Mouse (Mus musculus) left cerebral cortex, adult 8-10 months (tissue): Measurements from ENCODE around the gene Tomm20. TPM values are rescaled to one million over a fixed set of nuclear protein-coding genes. Genes with fewer than 3 reads are reported as not detected.
"Not testable (repeated sequence)": the region's sequence is repeated elsewhere in the genome, so short reads cannot be mapped to it uniquely, and the experiment has no call there.

ENCODE experiments used
- DNase-seq, 2 experiments: peaks; one replicate each; pipeline ENCODE4 v3.0.0; 2022; ENCODE audit warnings: low spot score in 2 of 2
- total RNA-seq, 4 experiments: library from RNA; stranded (reverse); gene quantifications; 2 replicates each; pipeline ENCODE4 v1.2.4; 2022

Gene Tomm20
- total RNA-seq, 4 experiments from 2014 or later, result 212 to 221 (median 217) TPM

- DNase-seq, result no peak
Measured at GRCm38 (mm10) chr8:126919703-126920102, 25.9 kb downstream of the Tomm20 start.

- no peak for DNase-seq
Measured at GRCm38 (mm10) chr8:126919255-126919654, 26.4 kb downstream of the Tomm20 start.

GRCm38 (mm10) chr8:126918356-126918755 is 27.3 kb downstream of the Tomm20 start:
- DNase-seq, result no peak

GRCm38 (mm10) chr8:126917179-126917905 is 28.3 kb downstream of the Tomm20 start:
- DNase-seq, result no peak

GRCm38 (mm10) chr8:126916611-126917010 is 29.0 kb downstream of the Tomm20 start:
- DNase-seq, result no peak

GRCm38 (mm10) chr8:126914609-126915375 is 30.9 kb downstream of the Tomm20 start:
- DNase-seq, result no peak

GRCm38 (mm10) chr8:126914107-126914490 is 31.5 kb downstream of the Tomm20 start:
- DNase-seq, result not testable (repeated sequence)

- no peak for DNase-seq
Measured at GRCm38 (mm10) chr8:126913241-126914106, 32.2 kb downstream of the Tomm20 start.

GRCm38 (mm10) chr8:126909371-126909802 is 36.3 kb downstream of the Tomm20 start:
- DNase-seq, result no peak

- DNase-seq, result no peak
Measured at GRCm38 (mm10) chr8:126908805-126909204, 36.8 kb downstream of the Tomm20 start.

GRCm38 (mm10) chr8:126907968-126908367 is 37.7 kb downstream of the Tomm20 start:
- no peak for DNase-seq

GRCm38 (mm10) chr8:126907374-126907773 is 38.3 kb downstream of the Tomm20 start:
- DNase-seq, result peak in 1 of 2 experiments; percentile 59

GRCm38 (mm10) chr8:126905387-126905786 is 40.3 kb downstream of the Tomm20 start:
- no peak for DNase-seq

GRCm38 (mm10) chr8:126903927-126904326 is 41.7 kb downstream of the Tomm20 start:
- DNase-seq, result no peak

GRCm38 (mm10) chr8:126903224-126903895 is 42.3 kb downstream of the Tomm20 start:
- no peak for DNase-seq

GRCm38 (mm10) chr8:126901612-126902011 is 44.0 kb downstream of the Tomm20 start:
- no peak for DNase-seq

- no peak for DNase-seq
Measured at GRCm38 (mm10) chr8:126901049-126901448, 44.6 kb downstream of the Tomm20 start.

- peak in 1 of 2 experiments; percentile 79 for DNase-seq
Measured at GRCm38 (mm10) chr8:126895133-126895532, 50.5 kb downstream of the Tomm20 start.

- DNase-seq, result no peak
Measured at GRCm38 (mm10) chr8:126887639-126888006, 58.0 kb downstream of the Tomm20 start.

- peak in 1 of 2 experiments; percentile 19 for DNase-seq
Measured at GRCm38 (mm10) chr8:126886741-126887638, 58.7 kb downstream of the Tomm20 start.
